Mouse (Mus musculus) liver, postnatal 0 days (tissue): Measurements from ENCODE around the gene Pdhb.
A peak's percentile ranks its signal among the peaks of the same experiment; 100 is the strongest.

Experiments used
- CTCF ChIP-seq: sonication (generic); IDR thresholded peaks from 2 replicates; pipeline ENCODE4 v1.5.1; 2016; ENCODE audit warnings: antibody characterized with exemption, low read depth
- EP300 ChIP-seq: IDR thresholded peaks from 2 replicates; pipeline ENCODE4 v1.6.1; 2016; ENCODE audit warnings: antibody characterized with exemption, low read depth, mild to moderate bottlenecking

DNA sequence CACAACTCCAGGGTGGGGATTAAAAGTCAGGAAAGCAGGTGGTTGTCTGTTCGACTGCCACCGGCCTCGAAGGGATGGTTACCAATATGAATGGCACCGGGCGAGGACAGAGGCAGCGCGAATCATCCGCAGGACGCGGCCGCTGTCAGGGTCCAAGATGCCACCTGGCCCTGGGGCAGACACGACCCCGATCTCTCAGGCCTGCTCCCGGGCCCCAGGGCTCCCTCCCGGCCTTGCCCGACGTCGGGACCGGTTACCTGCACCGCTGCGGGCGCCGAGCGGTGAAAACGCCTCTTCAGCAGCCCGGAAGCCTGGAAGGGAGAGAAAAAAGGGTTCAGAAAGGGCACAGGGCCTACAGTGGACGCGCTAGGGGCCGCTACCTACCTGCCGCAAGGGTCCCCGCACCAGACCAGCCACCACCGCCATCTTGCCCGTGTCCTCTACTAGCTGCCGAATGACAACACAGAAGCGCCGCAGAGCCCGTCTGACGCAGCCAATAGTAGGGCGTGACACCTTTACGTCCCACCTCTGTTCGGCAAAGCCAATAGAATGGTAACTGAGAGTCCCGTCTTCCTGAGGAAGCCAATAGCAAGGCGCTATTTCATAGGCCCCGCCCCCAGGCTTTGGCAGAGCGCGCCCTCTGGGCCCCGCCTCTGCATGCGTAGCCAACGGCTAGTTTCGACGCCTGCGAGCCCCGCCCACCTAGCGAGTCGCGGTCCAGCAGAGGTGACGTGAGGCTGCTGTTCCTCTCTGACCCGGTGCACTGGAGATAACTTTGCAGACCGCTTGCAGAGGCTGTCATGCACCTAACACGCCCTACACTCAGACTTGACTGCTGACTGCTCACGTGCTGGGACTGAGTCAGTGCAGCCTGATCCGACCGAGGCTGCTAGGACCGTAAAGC is at the start of gene Pdhb:
- TF ChIP-seq CTCF (0 out of 2 replicates have a peak, but pooled peaks have one; percentile 30), EP300 (no peak)
